Mouse (Mus musculus) kidney, adult 2 months (tissue): ENCODE measurements at regions not wholly inside any gene's neighbourhood (a gene's known extent, or its start where the extent isn't known, plus 50 kb on each side); places are given as distances from the start of the nearest gene placed in this dataset.

Experiments
- CTCF ChIP-seq: fragments of 200-500 bp; conservative IDR thresholded peaks from 2 replicates; pipeline ENCODE4 v1.5.1; 2011; ENCODE audit warnings: low read depth, mild to moderate bottlenecking, control low read depth, low read length, moderate library complexity, mixed read lengths; ENCODE audit not compliant: insufficient read depth, insufficient read length
- POLR2A ChIP-seq: fragments of 200-500 bp; IDR thresholded peaks from one replicate; pipeline ENCODE4 v1.6.1; 2011; ENCODE audit warnings: low read depth, low read length, control low read depth

DNA sequence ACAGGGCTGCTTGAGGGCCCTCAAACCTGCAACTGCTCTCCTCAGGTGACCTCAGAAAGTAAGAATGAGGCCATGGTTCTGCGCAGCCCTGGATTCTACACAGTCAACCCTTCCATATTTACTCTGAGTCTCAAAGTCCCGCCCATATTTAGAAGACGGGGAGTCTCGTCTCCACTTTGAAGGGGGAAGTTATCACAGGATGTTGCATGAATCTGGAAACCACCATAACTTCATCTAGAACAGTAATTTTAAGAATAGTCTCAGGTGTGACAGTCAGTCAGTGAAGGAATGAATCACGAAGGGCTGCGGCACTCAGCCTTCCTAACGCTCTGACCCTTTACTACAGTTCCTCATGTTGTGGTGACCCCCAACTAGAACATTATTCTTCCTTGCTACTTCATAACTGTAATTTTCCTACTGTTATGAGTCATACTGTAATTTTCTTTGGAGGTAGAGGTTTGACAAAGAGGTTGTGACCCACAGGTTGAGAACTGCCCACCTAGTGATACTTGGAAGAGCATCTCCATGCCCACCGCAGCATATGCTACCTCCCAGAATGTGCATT lies 122.9 kb upstream of the Rybp start:
- no peak for TF ChIP-seq CTCF
- TF ChIP-seq POLR2A, result no peak
